Mouse (Mus musculus): ENCODE data around the gene Gm20821.
"Not testable (repeated sequence)": the region's sequence is repeated elsewhere in the genome, so short reads cannot be mapped to it uniquely, and the experiment has no call there.

Gm20821 gene

DNA sequence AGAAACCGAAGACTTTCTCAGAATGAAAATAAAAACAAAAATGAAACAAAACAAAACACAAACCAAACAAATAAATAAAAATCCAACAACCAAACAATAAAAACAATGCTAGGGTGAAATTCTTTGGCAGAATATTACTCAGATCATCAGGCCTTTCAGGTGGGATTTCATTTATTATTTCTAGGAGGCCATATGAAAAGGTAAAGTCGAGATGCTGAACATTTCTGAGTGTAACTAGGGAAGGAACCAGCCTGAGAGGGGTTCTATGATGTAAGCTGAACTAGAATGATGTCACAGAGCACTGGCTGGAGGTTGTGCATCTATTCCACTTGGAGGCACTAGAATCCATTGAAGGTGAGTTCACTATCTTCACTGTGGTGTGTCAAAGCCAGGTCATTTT lies at the start of gene Gm20821:
Gm20821 (plus strand) TSS at position 301 of the 400 bp plus-strand sequence.
- not testable (repeated sequence) for DNase-seq
